Mouse (Mus musculus): ENCODE measurements around the gene Rtp4. TPM values are rescaled to one million over a fixed set of nuclear protein-coding genes. Genes with fewer than 3 reads are reported as not detected.

Gene Rtp4
- polyA plus RNA-seq, 1 experiment from 2014 or later = 9.6 TPM

DNA sequence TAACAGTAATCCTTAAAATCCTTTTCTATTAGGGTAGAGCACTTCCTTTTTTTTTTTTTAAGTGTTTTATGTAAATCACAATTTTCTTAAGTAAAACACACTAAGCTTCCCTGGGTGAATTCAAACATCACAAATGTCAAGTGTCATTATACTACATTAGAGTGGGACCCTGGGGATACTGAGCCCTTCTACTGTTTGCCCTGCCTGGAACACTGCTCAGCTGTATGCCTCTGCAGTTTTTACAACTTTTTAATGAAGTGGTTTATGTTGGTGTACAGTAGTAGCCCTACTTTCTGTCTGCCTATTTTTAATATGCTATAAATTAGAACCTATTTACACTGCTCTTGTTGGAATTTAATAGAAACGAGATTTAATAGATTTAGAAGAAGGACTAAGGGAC is 22.2 kb upstream of the Rtp4 start:
- H3K27me3 ChIP-seq (replicated peaks) = no peaks in the 10 kb centered on the region
- no peak overlapping the region for H3K9ac ChIP-seq
- H3K4me2 ChIP-seq (replicated peaks) = no peak overlapping the region
- H3K4me1 ChIP-seq (replicated peaks) = peaks cover 9% of the 10 kb centered on the region
- no peak for ATAC-seq
- H3K9me3 ChIP-seq = no peaks in the 10 kb centered on the region
- no peaks in the 10 kb centered on the region for H3K36me3 ChIP-seq
- H3K4me3 ChIP-seq (replicated peaks) = no peak overlapping the region
- no peak overlapping the region for H3K27ac ChIP-seq
- 24% methylated on average over 1 of the region's 1 CpGs for WGBS

DNA sequence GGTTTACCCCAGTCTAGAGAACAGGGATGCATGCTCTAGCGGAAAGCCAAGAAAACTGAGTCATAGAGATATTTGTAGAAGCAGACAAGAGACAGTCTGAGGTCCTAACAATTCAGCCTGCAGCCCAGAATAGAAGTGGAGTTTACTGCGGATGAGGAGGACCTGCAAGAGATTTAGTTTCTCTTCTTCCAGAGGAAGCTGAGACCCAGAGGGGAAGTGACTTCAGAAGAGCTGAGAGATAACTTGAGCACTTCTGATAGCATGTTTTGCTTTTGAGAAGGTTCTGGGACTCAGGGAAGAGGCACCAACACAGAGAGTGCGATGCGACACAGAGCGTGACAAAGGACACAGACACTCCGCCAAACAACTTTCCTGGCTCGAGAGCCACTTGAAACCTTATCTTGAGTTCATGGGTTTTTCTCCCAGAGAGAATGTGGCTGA is 21.4 kb upstream of the Rtp4 start:
- 62% methylated on average over 7 of the region's 7 CpGs for WGBS
- no peak for ATAC-seq
- Histone ChIP-seq H3K4me2 (replicated peaks) (no peak overlapping the region), H3K36me3 (no peaks in the 10 kb centered on the region), H3K9ac (no peak overlapping the region), H3K27me3 (replicated peaks) (no peaks in the 10 kb centered on the region), H3K27ac (no peak overlapping the region), H3K4me1 (replicated peaks) (peaks cover 9% of the 10 kb centered on the region), H3K4me3 (replicated peaks) (no peak overlapping the region), H3K9me3 (no peaks in the 10 kb centered on the region)

DNA sequence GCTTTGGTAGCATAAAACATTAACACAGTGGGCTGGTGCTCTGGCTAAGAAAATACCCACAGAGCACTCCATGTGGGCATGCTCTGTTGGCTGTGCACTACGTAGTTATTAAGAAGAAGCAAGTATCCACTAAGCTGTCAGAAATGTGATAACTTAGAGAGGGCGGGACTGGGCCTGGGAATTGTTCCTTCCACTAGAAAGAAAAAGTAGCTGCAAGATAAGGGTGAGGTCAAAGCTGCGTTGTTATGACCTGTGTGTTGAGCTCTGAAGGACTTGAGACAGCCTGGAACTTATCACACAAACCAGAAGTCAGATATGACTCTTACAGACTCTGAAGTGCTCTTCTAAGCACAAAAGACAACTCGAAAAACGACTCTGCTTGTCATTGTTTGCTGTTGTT is 19.5 kb upstream of the Rtp4 start:
- H3K9me3 ChIP-seq = no peaks in the 10 kb centered on the region
- no peak overlapping the region for H3K9ac ChIP-seq
- ATAC-seq = no peak
- H3K4me2 ChIP-seq (replicated peaks) = no peak overlapping the region
- 60% methylated on average over 5 of the region's 5 CpGs for WGBS
- H3K4me3 ChIP-seq (replicated peaks) = no peak overlapping the region
- peaks cover 9% of the 10 kb centered on the region for H3K4me1 ChIP-seq (replicated peaks)
- H3K27me3 ChIP-seq (replicated peaks) = no peaks in the 10 kb centered on the region
- H3K27ac ChIP-seq = no peak overlapping the region
- no peaks in the 10 kb centered on the region for H3K36me3 ChIP-seq

DNA sequence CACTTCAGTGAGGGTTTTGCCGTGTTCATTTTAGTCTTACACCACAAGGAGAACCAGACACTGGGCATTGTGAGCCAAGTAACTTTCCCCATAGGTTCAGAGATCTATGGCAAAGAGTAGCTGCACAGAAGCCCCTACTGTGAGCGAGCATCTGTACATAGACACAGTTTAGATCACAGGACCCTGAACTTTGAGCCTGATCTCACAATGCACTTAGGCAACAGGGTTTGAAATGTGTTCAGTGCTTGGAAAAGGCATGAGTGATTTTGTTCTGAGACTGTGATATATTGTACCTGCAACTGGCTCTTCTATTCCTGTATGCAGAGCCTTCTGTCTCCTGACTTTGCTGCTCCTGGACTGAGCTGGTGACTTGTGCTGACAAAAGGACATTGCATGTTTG is 18.8 kb upstream of the Rtp4 start:
- H3K4me3 ChIP-seq (replicated peaks) = no peak overlapping the region
- no peak for ATAC-seq
- no peak overlapping the region for H3K4me2 ChIP-seq (replicated peaks)
- no peaks in the 10 kb centered on the region for H3K27me3 ChIP-seq (replicated peaks)
- H3K9me3 ChIP-seq = no peaks in the 10 kb centered on the region
- no peaks in the 10 kb centered on the region for H3K36me3 ChIP-seq
- no peak overlapping the region for H3K9ac ChIP-seq
- 82% methylated on average over 2 of the region's 2 CpGs for WGBS
- no peak overlapping the region for H3K27ac ChIP-seq
- H3K4me1 ChIP-seq (replicated peaks) = peaks cover 9% of the 10 kb centered on the region

DNA sequence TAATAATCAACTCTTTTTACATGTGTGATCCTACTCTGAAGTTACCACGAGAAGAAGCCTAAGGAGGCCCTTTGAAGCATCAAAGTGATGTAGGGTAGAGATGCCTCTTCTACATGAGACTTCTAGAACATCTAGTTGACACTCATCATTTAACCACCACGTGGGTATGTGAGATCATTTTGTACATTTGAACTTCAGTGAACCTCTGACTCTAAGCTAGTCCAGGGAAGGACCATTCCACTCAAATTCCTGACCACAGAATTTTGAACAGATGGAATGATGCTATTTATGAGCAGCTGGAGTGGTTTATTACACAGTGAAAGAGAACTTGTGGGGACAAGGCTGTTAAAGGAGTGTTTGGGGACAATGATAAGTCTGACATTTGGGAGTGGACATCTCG is 17.6 kb upstream of the Rtp4 start:
- Histone ChIP-seq H3K4me2 (replicated peaks) (no peak overlapping the region), H3K36me3 (no peaks in the 10 kb centered on the region), H3K4me1 (replicated peaks) (peaks cover 9% of the 10 kb centered on the region), H3K9ac (no peak overlapping the region), H3K27ac (no peak overlapping the region), H3K4me3 (replicated peaks) (no peak overlapping the region), H3K27me3 (replicated peaks) (no peaks in the 10 kb centered on the region), H3K9me3 (no peaks in the 10 kb centered on the region)
- no peak for ATAC-seq
- 75% methylated on average over 3 of the region's 3 CpGs for WGBS

DNA sequence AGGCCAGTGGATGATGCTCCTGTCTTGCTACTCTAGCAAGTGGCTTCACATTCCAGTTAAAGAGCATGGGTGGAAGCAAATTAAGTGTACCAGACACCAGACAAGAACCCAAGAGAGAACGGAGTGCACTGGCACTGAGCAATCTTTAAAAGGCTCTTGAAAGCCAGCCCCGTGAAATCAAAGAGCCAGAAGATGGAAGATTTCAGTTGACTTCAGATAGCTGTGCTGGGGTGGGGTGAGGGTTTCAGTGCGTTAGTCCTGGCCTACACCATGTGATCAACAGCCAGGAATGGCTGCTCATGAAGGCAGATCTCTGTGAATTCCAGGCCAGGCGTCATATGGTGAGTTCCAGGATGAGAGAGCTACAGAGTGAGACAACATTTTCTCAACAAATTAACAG is 16.7 kb upstream of the Rtp4 start:
- Histone ChIP-seq H3K36me3 (no peaks in the 10 kb centered on the region), H3K9ac (no peak overlapping the region), H3K4me3 (replicated peaks) (no peak overlapping the region), H3K4me2 (replicated peaks) (no peak overlapping the region), H3K27me3 (replicated peaks) (no peaks in the 10 kb centered on the region), H3K4me1 (replicated peaks) (peaks cover 8% of the 10 kb centered on the region), H3K27ac (no peak overlapping the region), H3K9me3 (no peaks in the 10 kb centered on the region)
- no peak for ATAC-seq
- WGBS = 76% methylated on average over 4 of the region's 4 CpGs

DNA sequence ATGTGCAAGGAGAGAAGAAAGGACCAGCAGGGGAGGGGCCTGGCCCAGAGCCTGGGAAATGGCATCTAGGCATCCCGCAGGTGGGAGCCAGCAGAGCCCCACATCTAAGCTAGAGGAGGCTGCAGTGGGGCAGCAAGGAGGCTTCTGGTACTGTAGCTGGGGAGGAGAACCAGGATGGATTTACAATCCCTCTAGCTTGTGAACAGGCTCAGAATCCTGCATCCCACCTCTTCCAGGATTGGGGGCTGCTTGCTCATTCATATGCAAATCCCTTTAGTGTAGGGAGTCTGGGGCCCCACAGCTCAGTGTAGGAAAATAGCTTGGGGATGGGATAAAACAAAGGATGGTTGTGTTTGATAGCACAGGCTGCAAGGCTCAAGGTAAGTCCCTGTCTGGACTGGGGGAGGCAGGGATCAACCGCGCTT is 15.8 kb upstream of the Rtp4 start:
- no peak overlapping the region for H3K9ac ChIP-seq
- no peak for ATAC-seq
- H3K27ac ChIP-seq = no peak overlapping the region
- no peaks in the 10 kb centered on the region for H3K4me1 ChIP-seq (replicated peaks)
- no peaks in the 10 kb centered on the region for H3K36me3 ChIP-seq
- H3K27me3 ChIP-seq (replicated peaks) = no peaks in the 10 kb centered on the region
- no peak overlapping the region for H3K4me3 ChIP-seq (replicated peaks)
- WGBS = 76% methylated on average over 3 of the region's 3 CpGs
- no peaks in the 10 kb centered on the region for H3K9me3 ChIP-seq
- no peak overlapping the region for H3K4me2 ChIP-seq (replicated peaks)

DNA sequence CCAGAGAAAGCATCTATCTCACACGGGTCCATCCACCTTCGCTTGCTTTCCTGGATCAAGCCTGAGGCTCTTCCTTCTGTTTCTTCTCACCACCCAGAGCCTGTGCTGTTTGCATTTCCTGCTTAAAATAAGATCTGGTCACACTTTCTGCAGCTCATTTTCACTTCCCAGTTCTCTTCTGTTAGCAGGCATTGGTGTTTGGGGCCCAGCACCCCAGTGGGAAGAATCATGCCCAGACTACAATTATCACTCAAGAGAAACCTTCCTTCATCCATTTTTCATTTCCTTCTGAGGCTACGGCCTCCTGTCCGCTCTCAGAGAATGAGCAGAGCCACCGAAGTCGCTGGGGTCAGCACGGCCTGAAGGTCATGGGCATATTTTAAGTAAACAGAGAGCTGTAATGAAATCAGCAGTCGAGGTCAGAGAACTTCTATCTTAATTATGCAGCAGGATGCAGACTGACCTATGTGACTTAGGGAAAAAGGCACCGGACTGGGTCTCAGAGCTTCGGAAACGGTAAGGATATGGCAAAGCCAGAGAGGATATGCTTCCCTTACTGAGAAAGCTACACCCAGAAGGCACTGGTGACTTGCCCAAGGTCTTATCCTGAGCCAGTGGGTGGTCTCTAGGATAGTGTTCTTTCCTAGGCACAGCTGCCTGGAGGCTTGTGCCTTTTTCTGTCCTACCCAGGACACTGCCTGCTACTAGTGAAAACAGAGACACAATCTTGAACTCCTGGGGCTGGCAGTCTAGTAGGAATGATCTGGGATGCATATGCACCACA is 14.0 kb upstream of the Rtp4 start:
- no peak for ATAC-seq

DNA sequence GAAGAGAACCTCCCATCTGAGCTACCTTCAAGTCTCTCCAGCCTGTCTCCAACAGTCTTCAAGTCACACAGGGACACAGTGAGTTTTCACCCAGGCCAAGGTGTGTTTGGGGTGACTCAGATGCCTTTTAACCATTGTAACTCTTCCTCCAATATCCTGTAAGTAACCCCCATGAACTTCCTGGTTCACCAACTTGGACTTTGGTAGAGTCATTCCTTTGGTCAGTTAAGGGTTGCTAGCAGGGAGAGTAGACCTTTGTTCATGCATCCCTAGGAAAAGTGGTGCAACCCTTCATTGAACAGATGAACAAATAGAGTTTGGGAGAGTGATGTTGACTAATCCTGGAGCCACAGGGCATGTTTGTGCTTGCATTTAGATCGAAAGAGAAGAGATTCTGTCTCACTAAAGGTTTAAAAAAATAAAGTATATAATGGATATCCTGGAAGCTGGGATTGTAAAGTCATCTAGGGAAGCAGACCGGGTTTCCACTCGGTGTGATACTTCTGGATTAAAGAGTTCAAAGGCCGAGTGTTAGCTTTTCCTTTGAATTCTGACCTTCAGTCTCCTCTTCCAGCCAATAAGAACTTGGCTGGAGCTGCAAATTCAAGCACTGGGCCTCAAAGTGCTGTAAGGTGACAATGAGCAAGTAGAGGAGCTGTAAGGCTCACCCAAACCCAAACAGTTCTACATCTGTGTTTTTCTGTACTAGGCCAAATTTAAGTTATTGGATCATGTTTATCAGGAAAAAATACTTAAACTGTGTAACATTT is 8.7 kb upstream of the Rtp4 start:
- H3K36me3 ChIP-seq = no peaks in the 10 kb centered on the region
- H3K9ac ChIP-seq = no peak overlapping the region
- no peak; the same call in 1 of the 2 replicates for ATAC-seq
- H3K4me3 ChIP-seq (replicated peaks) = no peak overlapping the region
- H3K4me1 ChIP-seq (replicated peaks) = 0 out of 2 replicates have a peak, but pooled peaks cover 5% of the 10 kb centered on the region
- H3K27me3 ChIP-seq (replicated peaks) = no peaks in the 10 kb centered on the region
- WGBS = 66% methylated on average over 4 of the region's 4 CpGs
- H3K27ac ChIP-seq = no peak overlapping the region
- no peak overlapping the region for H3K4me2 ChIP-seq (replicated peaks)
- no peaks in the 10 kb centered on the region for H3K9me3 ChIP-seq

More for the DNA sequence above, 14.0 kb upstream of the Rtp4 start:
- Histone ChIP-seq H3K4me2 (replicated peaks) (no peak overlapping the region), H3K4me3 (replicated peaks) (no peak overlapping the region), H3K27ac (no peak overlapping the region), H3K27me3 (replicated peaks) (no peaks in the 10 kb centered on the region), H3K9ac (no peak overlapping the region), H3K9me3 (no peaks in the 10 kb centered on the region), H3K36me3 (no peaks in the 10 kb centered on the region), H3K4me1 (replicated peaks) (no peaks in the 10 kb centered on the region)
- 41% methylated on average over 11 of the region's 11 CpGs for WGBS

DNA sequence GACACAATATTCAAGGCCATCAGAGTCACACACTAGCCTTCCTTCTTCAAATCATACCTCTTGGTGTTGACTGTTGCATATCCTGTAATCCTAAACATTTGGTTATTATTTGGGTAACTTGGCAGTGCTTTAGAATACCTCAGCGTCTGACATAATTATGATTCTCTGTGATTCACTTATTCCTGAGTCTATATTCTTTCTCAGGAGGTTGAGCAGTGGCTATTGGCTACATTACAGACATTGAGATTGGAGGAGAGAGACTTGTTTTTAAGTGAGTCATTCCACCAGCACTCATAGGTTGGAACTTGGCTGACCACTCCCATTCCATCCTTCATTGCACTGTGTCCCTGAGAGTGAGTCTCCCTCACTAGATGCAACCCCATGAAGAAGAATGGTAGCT is 6.7 kb upstream of the Rtp4 start:
- Histone ChIP-seq H3K9ac (no peak overlapping the region), H3K27me3 (replicated peaks) (no peaks in the 10 kb centered on the region)
- 93% methylated on average over 1 of the region's 1 CpGs for WGBS

DNA sequence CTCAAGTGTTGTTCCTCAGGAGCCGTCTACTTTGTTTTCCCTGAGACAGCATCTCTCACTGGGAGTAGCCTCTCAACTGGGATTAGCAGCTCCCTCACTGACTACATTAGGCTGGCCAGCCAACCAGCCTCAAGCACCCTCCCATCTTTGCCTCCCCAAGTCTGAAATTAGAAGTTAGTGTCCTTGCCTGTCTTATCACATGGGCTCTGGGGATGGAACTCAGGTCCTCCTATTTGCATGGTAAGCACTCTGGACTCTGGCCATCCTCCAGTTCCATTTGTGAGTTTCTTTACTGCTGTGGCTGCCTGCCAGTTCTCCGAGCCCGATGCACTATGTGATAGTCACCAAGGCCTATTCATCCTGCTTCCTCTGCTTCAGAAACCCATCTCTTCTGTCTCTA is 4.3 kb upstream of the Rtp4 start:
- no peaks in the 10 kb centered on the region for H3K27me3 ChIP-seq (replicated peaks)
- H3K9me3 ChIP-seq = no peaks in the 10 kb centered on the region
- ATAC-seq = peak; percentile 51; the same call in 1 of the 2 replicates
- H3K27ac ChIP-seq = no peak overlapping the region
- H3K36me3 ChIP-seq = no peaks in the 10 kb centered on the region
- H3K4me2 ChIP-seq (replicated peaks) = no peak overlapping the region
- WGBS = 40% methylated on average over 3 of the region's 3 CpGs
- H3K4me1 ChIP-seq (replicated peaks) = peaks cover 8% of the 10 kb centered on the region; the same call in 1 of the 2 replicates
- H3K4me3 ChIP-seq (replicated peaks) = no peak overlapping the region
- no peak overlapping the region for H3K9ac ChIP-seq

More for the DNA sequence above, 6.7 kb upstream of the Rtp4 start:
- Histone ChIP-seq H3K4me2 (replicated peaks) (no peak overlapping the region), H3K4me1 (replicated peaks) (0 out of 2 replicates have a peak, but pooled peaks cover 5% of the 10 kb centered on the region), H3K36me3 (no peaks in the 10 kb centered on the region), H3K27ac (no peak overlapping the region), H3K4me3 (replicated peaks) (no peak overlapping the region), H3K9me3 (no peaks in the 10 kb centered on the region)
- no peak for ATAC-seq

DNA sequence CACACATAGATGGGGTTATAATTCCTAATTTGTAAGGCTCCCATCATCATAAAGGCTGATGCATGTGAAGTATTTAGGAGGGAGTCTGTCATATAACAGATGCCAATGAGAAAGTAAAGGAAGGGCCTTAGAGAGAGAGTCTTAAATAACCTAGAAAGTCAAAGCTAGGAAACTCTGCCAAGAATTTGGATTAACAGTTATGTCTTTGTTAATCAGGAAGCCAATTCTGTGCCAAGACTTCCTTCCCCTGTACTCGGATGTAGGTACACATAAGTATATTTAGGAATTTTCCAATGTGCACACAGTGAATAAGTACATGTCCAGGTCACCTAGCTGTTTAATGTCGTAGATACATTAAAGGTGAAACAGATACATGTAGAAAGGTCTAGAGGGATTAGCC is 3.5 kb upstream of the Rtp4 start:
- 59% methylated on average over 2 of the region's 2 CpGs for WGBS
- H3K9ac ChIP-seq = no peak overlapping the region

More for the DNA sequence above, 3.5 kb upstream of the Rtp4 start:
- Histone ChIP-seq H3K9me3 (no peaks in the 10 kb centered on the region), H3K4me2 (replicated peaks) (no peak overlapping the region), H3K4me1 (replicated peaks) (peaks cover 11% of the 10 kb centered on the region; the same call in 1 of the 2 replicates), H3K36me3 (no peaks in the 10 kb centered on the region), H3K27ac (no peak overlapping the region), H3K4me3 (replicated peaks) (no peak overlapping the region), H3K27me3 (replicated peaks) (no peaks in the 10 kb centered on the region)
- ATAC-seq = no peak
